In genomic region chr14:17079513-17079912, GRCm38 (mm10) we compare ENCODE assay signal across 18 mouse cellular contexts.
DNase-seq lines count a peak whose midpoint lies in the region; ATAC-seq and TF ChIP-seq lines count a peak whose summit lies in the region.
"Had no signal": no experiment of that assay in that cellular context is flagged by ENCODE, and none has a peak within 500 bp of the region (broad histone marks: within the 10 kb centered on the region; RNA-seq: fewer than 3 reads in every experiment).

No protein-coding gene starts in this region.

- H3K4me1 ChIP-seq in hindbrain, embryonic 13.5 days (replicated peaks): no peaks in the 10 kb centered on the region
- no peaks in the 10 kb centered on the region for H3K4me1 ChIP-seq in hindbrain, embryonic 14.5 days (replicated peaks; ENCODE audit: control insufficient read depth, insufficient read depth, low read length)
- H3K4me1 ChIP-seq in lung, embryonic 16.5 days (replicated peaks; ENCODE audit: control insufficient read depth, insufficient read depth, low read length): no peaks in the 10 kb centered on the region
- H3K4me1 ChIP-seq: embryonic facial prominence, embryonic 12.5 days had no signal

- H3K27ac ChIP-seq in hindbrain, embryonic 13.5 days: no peak overlapping the region
- H3K27ac ChIP-seq in hindbrain, embryonic 14.5 days: no peak overlapping the region
- H3K27ac ChIP-seq in lung, embryonic 16.5 days (ENCODE audit: low read length): no peak overlapping the region
- H3K27ac ChIP-seq: embryonic facial prominence, embryonic 12.5 days had no signal

- H3K9me3 ChIP-seq in hindbrain, embryonic 13.5 days: no peaks in the 10 kb centered on the region
- no peaks in the 10 kb centered on the region for H3K9me3 ChIP-seq in hindbrain, embryonic 14.5 days (ENCODE audit: control insufficient read depth, low read length)
- H3K9me3 ChIP-seq in lung, embryonic 16.5 days (ENCODE audit: control insufficient read depth, low read length): no peaks in the 10 kb centered on the region
- H3K9me3 ChIP-seq: embryonic facial prominence, embryonic 12.5 days; G1E had no signal

- 56% methylated on average over 2 of the region's 2 CpGs for WGBS in hindbrain, embryonic 13.5 days
- 57% methylated on average over 2 of the region's 2 CpGs for WGBS in hindbrain, embryonic 14.5 days
- 53% methylated on average over 2 of the region's 2 CpGs for WGBS in lung, embryonic 16.5 days

- no peaks in the 10 kb centered on the region for H3K36me3 ChIP-seq in hindbrain, embryonic 13.5 days
- no peaks in the 10 kb centered on the region for H3K36me3 ChIP-seq in hindbrain, embryonic 14.5 days (replicated peaks; ENCODE audit: control insufficient read depth, insufficient read depth)
- H3K36me3 ChIP-seq in lung, embryonic 16.5 days (ENCODE audit: control insufficient read depth, insufficient read depth, low read length): no peaks in the 10 kb centered on the region
- H3K36me3 ChIP-seq: embryonic facial prominence, embryonic 12.5 days; G1E had no signal

- H3K4me2 ChIP-seq in hindbrain, embryonic 13.5 days: no peak overlapping the region
- H3K4me2 ChIP-seq in hindbrain, embryonic 14.5 days (replicated peaks): no peak overlapping the region
- H3K4me2 ChIP-seq in lung, embryonic 16.5 days (ENCODE audit: low read depth, low read length): no peak overlapping the region
- H3K4me2 ChIP-seq: embryonic facial prominence, embryonic 12.5 days had no signal

- H3K27me3 ChIP-seq in hindbrain, embryonic 13.5 days: no peaks in the 10 kb centered on the region
- H3K27me3 ChIP-seq in hindbrain, embryonic 14.5 days (ENCODE audit: control insufficient read depth, insufficient read depth, low read length): no peaks in the 10 kb centered on the region
- no peaks in the 10 kb centered on the region for H3K27me3 ChIP-seq in lung, embryonic 16.5 days (ENCODE audit: control insufficient read depth, insufficient read depth, low read depth, low read length)
- H3K27me3 ChIP-seq: embryonic facial prominence, embryonic 12.5 days had no signal

- no peak for TF ChIP-seq CTCF in brain, embryonic 14.5 days (IDR thresholded peaks at IDR 0.05; ENCODE audit: borderline replicate concordance, extremely low read depth, insufficient read depth, insufficient read length)

- 0 out of 2 replicates have a peak, but pooled peaks have one; percentile 57 for ATAC-seq in hindbrain, embryonic 13.5 days (ENCODE audit: low FRiP score)
- no peak for ATAC-seq in hindbrain, embryonic 14.5 days (ENCODE audit: low FRiP score)
- ATAC-seq in lung, embryonic 16.5 days (ENCODE audit: low read depth): peak; percentile 69
- ATAC-seq: inflammation-experienced regulatory T-cells, adult 6 months had no signal

- TF ChIP-seq POLR2A in brain, embryonic 14.5 days (IDR thresholded peaks at IDR 0.05; ENCODE audit: borderline replicate concordance, extremely low read depth, insufficient read depth, insufficient read length, poor library complexity, severe bottlenecking): no peak

- H3K4me3 ChIP-seq in hindbrain, embryonic 13.5 days: no peak overlapping the region
- H3K4me3 ChIP-seq in hindbrain, embryonic 14.5 days (replicated peaks; ENCODE audit: low read length): no peak overlapping the region
- H3K4me3 ChIP-seq in lung, embryonic 16.5 days (ENCODE audit: low read length): no peak overlapping the region
- H3K4me3 ChIP-seq: embryonic facial prominence, embryonic 12.5 days had no signal

- no peak overlapping the region for H3K9ac ChIP-seq in hindbrain, embryonic 13.5 days
- H3K9ac ChIP-seq in hindbrain, embryonic 14.5 days: no peak overlapping the region
- no peak overlapping the region for H3K9ac ChIP-seq in lung, embryonic 16.5 days (ENCODE audit: low read length)
- H3K9ac ChIP-seq: embryonic facial prominence, embryonic 12.5 days had no signal

- DNase-seq in hindbrain, embryonic 14.5 days (ENCODE audit: low spot score): no peak
- DNase-seq in lung, postnatal 25 days (ENCODE audit: low spot score): no peak
- DNase-seq in brain, embryonic 14.5 days (ENCODE audit: low read depth): peak; percentile 36
- DNase-seq in kidney, postnatal 14 days: peak; percentile 44
- no peak for DNase-seq in spleen, postnatal 10 days (ENCODE audit: low spot score in 2 of 2)
- no peak for DNase-seq in adrenal gland, adult 2 months
- DNase-seq: adrenal gland, adult 8-10 months; cerebellum, adult 18-20 months; gastrocnemius, postnatal 10 days; heart, postnatal 10 days; liver; lung, postnatal 14 days; thymus, postnatal 14 days had no signal

Comparison
In these comparisons a context has a peak if more than half of its experiments do, and no peak if none do; other contexts are left out.
1. DNase-seq: peak in brain, embryonic 14.5 days (single experiment) and kidney, postnatal 14 days (single experiment); none in hindbrain, embryonic 14.5 days (single experiment), lung, postnatal 25 days (single experiment), spleen, postnatal 10 days (0 of 2) and adrenal gland, adult 2 months (single experiment).